In the genomic region with DNA sequence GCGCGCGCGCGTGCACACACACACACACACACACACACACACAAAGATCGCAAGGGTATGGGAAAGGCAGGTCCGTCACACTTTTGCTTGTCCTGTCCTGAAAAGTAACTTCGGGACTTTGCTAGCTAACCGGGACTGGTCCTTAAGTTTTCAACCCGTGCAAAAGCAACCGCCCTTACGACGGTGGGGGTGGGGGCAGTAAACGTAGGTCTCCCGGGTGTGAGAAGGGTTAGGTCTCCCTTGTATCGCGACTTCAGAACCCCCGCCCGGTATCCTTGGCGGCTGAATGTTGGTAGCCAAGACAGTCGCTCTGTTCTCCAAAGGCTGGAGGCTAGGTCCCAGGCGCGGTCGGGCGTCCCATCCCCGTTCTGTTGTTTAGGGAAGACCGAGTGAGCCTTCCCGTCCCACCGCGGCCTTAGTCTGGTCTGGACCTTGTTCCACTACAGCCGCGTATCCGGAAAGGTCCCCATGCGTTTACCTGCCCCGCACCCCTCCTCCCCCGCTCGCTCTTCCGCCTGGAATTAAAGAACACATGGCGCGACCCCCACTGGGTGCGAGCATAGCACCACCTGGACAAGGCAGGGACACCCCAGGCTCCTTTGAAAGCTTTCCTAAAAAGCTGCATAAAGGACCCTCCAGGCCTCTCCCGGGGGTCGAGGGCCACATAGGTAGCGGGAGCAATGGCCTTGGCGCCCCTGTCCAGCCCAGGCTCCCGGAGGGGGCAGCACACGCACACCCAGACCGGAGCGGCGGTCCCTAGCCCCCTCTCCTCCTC, we compare ENCODE assay signal across 8 mouse cellular contexts. TPM values are rescaled to one million over a fixed set of nuclear protein-coding genes. Genes with fewer than 3 reads are reported as not detected.
A peak's percentile ranks its signal among the peaks of the same experiment; 100 is the strongest.
DNase-seq lines count a peak whose midpoint lies in the region; ATAC-seq and TF ChIP-seq lines count a peak whose summit lies in the region.

No protein-coding gene starts in this region.

- peaks cover 47% of the 10 kb centered on the region for H3K27me3 ChIP-seq in heart, postnatal 0 days (ENCODE audit: control insufficient read depth, insufficient read depth, low read length)
- H3K27me3 ChIP-seq in limb, embryonic 13.5 days, result peaks cover 33% of the 10 kb centered on the region

- H3K4me1 ChIP-seq in heart, postnatal 0 days (ENCODE audit: control insufficient read depth, insufficient read depth), result peaks cover 9% of the 10 kb centered on the region; the same call in 1 of the 2 replicates
- H3K4me1 ChIP-seq in limb, embryonic 13.5 days, result peaks cover 22% of the 10 kb centered on the region

- no peak overlapping the region for H3K9ac ChIP-seq in heart, postnatal 0 days (replicated peaks; ENCODE audit: low read depth, low read length)
- peak overlapping the region; percentile 81 for H3K9ac ChIP-seq in limb, embryonic 13.5 days

- no peak for TF ChIP-seq EP300 in heart, postnatal 0 days (IDR thresholded peaks at IDR 0.05; ENCODE audit: low read depth)

- no peaks in the 10 kb centered on the region for H3K9me3 ChIP-seq in heart, postnatal 0 days (replicated peaks; ENCODE audit: control insufficient read depth, low read length)
- no peaks in the 10 kb centered on the region for H3K9me3 ChIP-seq in limb, embryonic 13.5 days

- peak; percentile 28 for DNase-seq in ovary, postnatal 36 days (ENCODE audit: low spot score)
- DNase-seq in ovary, adult 18-20 months (ENCODE audit: low spot score), result no peak
- peak; percentile 54 for DNase-seq in embryo, embryonic 10 days (ENCODE audit: low spot score)
- no peak for DNase-seq in heart, postnatal 0 days (ENCODE audit: low spot score)
- peak; percentile 46 for DNase-seq in retina, embryonic 14.5 days (ENCODE audit: low spot score)
- DNase-seq in left cerebral cortex, adult 8-10 months (ENCODE audit: low spot score in 2 of 2), result no peak
- no peak for DNase-seq in gastrocnemius, postnatal 4 days (ENCODE audit: low spot score in 2 of 2)

- TF ChIP-seq CTCF in heart, postnatal 0 days (IDR thresholded peaks at IDR 0.05; ENCODE audit: low read depth), result no peak

- no peaks in the 10 kb centered on the region for H3K36me3 ChIP-seq in heart, postnatal 0 days (replicated peaks; ENCODE audit: control insufficient read depth, insufficient read depth, low read length)
- 0 out of 2 replicates have a peak, but pooled peaks cover 3% of the 10 kb centered on the region for H3K36me3 ChIP-seq in limb, embryonic 13.5 days

- under 1% methylated on average over 46 of the region's 50 CpGs for WGBS in heart, postnatal 0 days
- WGBS in limb, embryonic 13.5 days, result under 1% methylated on average over 49 of the region's 50 CpGs

- no peak for ATAC-seq in heart, postnatal 0 days (ENCODE audit: insufficient read depth, low read depth)
- no peak for ATAC-seq in limb, embryonic 13.5 days (ENCODE audit: low FRiP score, low read depth)

- peak overlapping the region; percentile 80 for H3K4me2 ChIP-seq in heart, postnatal 0 days (ENCODE audit: low read depth, low read length)
- peak overlapping the region; percentile 96 for H3K4me2 ChIP-seq in limb, embryonic 13.5 days (replicated peaks)

- no peak overlapping the region for H3K27ac ChIP-seq in heart, postnatal 0 days (ENCODE audit: low read depth)
- no peak overlapping the region for H3K27ac ChIP-seq in limb, embryonic 13.5 days

- H3K4me3 ChIP-seq in heart, postnatal 0 days (ENCODE audit: low read depth, low read length), result peak overlapping the region; percentile 69
- H3K4me3 ChIP-seq in limb, embryonic 13.5 days, result peak overlapping the region; percentile 66

RNA-seq across cellular contexts. Expression of a gene that starts 0.8 kb away (rescaled TPM):
- total RNA-seq in heart, postnatal 0 days (2014; rRNA removed; ENCODE audit: low replicate concordance), result 1.8 and 4.2 TPM in 2 replicates
- polyA plus RNA-seq in heart, postnatal 0 days (2015; fragmentation: Nextera tagmentation; extraction: Ambion mirVana), result 3.2 and 4.9 TPM in 2 replicates
- polyA plus RNA-seq in limb, embryonic 13.5 days (2015; fragmentation: Nextera tagmentation; extraction: Ambion mirVana), result 18.1 and 18.9 TPM in 2 replicates
- under 1 TPM in 3 of 4 experiments, not detected in 1; 0.30 to 0.72 (median 0.50) TPM for total RNA-seq in left cerebral cortex, adult 8-10 months (2022)
- 1 to 10 TPM; 2.5 to 4.3 TPM for total RNA-seq in gastrocnemius, postnatal 4 days (2021)

RNA-seq across cellular contexts. Expression of a gene that starts 8.5 kb away (rescaled TPM):
- total RNA-seq in heart, postnatal 0 days (2014; rRNA removed; ENCODE audit: low replicate concordance), result 1.3 TPM in 1 of 2 replicates, not detected in the other
- polyA plus RNA-seq in heart, postnatal 0 days (2015; fragmentation: Nextera tagmentation; extraction: Ambion mirVana), result 0.85 and 1.1 TPM in 2 replicates
- 12.0 and 13.0 TPM in 2 replicates for polyA plus RNA-seq in limb, embryonic 13.5 days (2015; fragmentation: Nextera tagmentation; extraction: Ambion mirVana)
- not detected for total RNA-seq in left cerebral cortex, adult 8-10 months (2022)
- 1 to 10 TPM; 1.6 to 1.8 TPM for total RNA-seq in gastrocnemius, postnatal 4 days (2021)

RNA-seq across cellular contexts. Expression of a gene that starts 8.5 kb away (rescaled TPM):
- not detected in 2 replicates for total RNA-seq in heart, postnatal 0 days (2014; rRNA removed; ENCODE audit: low replicate concordance)
- 0.36 and 0.37 TPM in 2 replicates for polyA plus RNA-seq in heart, postnatal 0 days (2015; fragmentation: Nextera tagmentation; extraction: Ambion mirVana)
- polyA plus RNA-seq in limb, embryonic 13.5 days (2015; fragmentation: Nextera tagmentation; extraction: Ambion mirVana), result 0.62 and 0.70 TPM in 2 replicates
- total RNA-seq in left cerebral cortex, adult 8-10 months (2022), result under 1 TPM in 3 of 4 experiments, not detected in 1; 0.37 to 0.59 (median 0.55) TPM
- total RNA-seq in gastrocnemius, postnatal 4 days (2021), result under 1 TPM; 0.57 to 0.86 TPM

Comparison
In these comparisons a context has a peak if more than half of its experiments do, and no peak if none do; other contexts are left out.
1. DNase-seq: peak in ovary, postnatal 36 days (single experiment), embryo, embryonic 10 days (single experiment) and retina, embryonic 14.5 days (single experiment); none in ovary, adult 18-20 months (single experiment), heart, postnatal 0 days (single experiment), left cerebral cortex, adult 8-10 months (0 of 2) and gastrocnemius, postnatal 4 days (0 of 2).